Mouse (Mus musculus): ENCODE measurements around the gene Mpl. TPM values are rescaled to one million over a fixed set of nuclear protein-coding genes. Genes with fewer than 3 reads are reported as not detected.

The Mpl gene
- polyA plus RNA-seq (2015; fragmentation: Nextera tagmentation; extraction: Ambion mirVana): 0.19 TPM in 2 replicates

DNA sequence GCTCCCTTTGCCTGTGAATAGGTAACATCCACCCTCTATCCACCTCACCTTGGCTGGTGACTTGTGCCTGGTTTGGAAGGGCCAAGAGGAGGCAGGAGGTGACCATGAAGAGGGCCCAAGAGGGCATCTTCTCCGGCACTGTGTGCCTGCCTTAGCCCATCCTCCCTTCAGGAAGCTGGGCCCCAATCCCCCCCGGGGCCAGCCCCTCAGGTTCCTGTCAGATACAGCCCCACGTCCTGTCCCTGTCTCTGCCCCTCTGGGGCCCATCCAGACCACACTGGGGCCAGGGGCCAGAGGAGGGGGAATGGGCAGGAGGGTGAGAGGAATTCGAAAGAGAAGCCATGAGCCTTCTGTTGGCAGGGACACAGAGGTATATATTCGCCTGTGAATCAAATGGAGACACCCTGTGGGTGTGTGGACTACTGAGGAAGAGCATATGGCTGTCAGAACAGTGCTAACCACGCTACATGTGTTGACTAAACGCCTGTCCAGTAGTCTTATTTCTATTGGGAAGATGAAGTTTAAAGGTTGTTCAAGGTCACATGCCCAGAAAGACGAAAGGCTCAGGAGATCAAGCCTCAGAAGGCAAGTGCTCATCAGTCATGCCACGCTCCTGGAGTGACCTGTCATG, at the start of gene Mpl:
Mpl (minus strand) TSS at position 169 of the 631 bp plus-strand sequence.
- no peaks in the 10 kb centered on the region for H3K36me3 ChIP-seq
- ATAC-seq: no peak
- H3K27ac ChIP-seq: no peak within 1 kb of the TSS
- H3K27me3 ChIP-seq: no peaks in the 10 kb centered on the region
- H3K4me1 ChIP-seq (replicated peaks): no peaks in the 10 kb centered on the region
- no peak within 1 kb of the TSS for H3K4me2 ChIP-seq (replicated peaks)
- no peak within 1 kb of the TSS for H3K9ac ChIP-seq (replicated peaks)
- WGBS: 68% methylated on average over 9 of the region's 9 CpGs
- H3K9me3 ChIP-seq: no peaks in the 10 kb centered on the region
- no peak within 1 kb of the TSS for H3K4me3 ChIP-seq (replicated peaks)

DNA sequence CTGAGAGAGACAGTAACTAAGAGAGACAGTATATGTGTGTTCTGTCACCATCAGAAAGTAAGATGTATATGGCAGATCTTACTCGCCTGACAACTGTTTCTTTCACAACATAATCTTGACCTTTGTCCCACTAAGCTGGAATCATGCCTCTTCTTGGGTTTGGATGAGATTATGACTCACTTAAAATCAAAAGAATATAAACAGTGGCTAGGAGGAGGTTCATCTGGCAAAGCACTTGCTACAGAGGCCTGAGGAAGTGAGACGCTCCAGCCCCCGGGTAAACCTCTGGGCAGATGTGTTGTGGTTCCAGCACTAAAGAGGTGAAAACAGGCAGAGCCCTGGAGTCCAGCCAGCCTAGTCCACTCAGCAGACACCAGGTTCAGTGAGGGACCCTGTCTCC, 48.2 kb upstream of the Mpl start:
- peaks cover 3% of the 10 kb centered on the region; the same call in 1 of the 2 replicates for H3K4me1 ChIP-seq (replicated peaks)
- H3K27me3 ChIP-seq: no peaks in the 10 kb centered on the region
- 75% methylated on average over 3 of the region's 3 CpGs for WGBS
- no peak overlapping the region for H3K4me2 ChIP-seq (replicated peaks)
- no peak overlapping the region for H3K27ac ChIP-seq
- H3K36me3 ChIP-seq: no peaks in the 10 kb centered on the region
- H3K9ac ChIP-seq (replicated peaks): no peak overlapping the region
- H3K4me3 ChIP-seq (replicated peaks): no peak overlapping the region
- no peak for ATAC-seq
- H3K9me3 ChIP-seq: no peaks in the 10 kb centered on the region

DNA sequence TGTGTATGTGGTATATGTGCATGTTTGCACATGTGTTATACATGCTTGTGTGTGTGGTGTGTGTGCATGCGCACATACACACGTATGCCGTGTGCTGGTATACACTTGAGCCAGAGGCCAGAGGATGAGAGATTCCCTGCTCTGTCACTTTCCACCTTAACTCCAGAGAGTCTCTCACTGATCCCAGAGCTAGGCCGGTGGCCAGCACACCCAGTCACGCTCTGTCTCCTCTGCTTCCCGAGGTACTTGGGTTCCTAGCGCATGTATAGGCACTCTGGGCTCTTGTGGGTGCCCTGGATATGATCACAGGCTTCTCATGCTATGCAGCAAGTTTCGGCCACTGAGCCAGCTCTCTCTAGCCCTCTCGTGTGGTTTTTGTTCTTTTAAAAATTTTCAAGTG, 43.5 kb upstream of the Mpl start:
- H3K27ac ChIP-seq: no peak overlapping the region
- no peaks in the 10 kb centered on the region for H3K4me1 ChIP-seq (replicated peaks)
- no peaks in the 10 kb centered on the region for H3K27me3 ChIP-seq
- H3K9ac ChIP-seq (replicated peaks): no peak overlapping the region
- no peaks in the 10 kb centered on the region for H3K9me3 ChIP-seq
- no peak overlapping the region for H3K4me2 ChIP-seq (replicated peaks)
- WGBS: 64% methylated on average over 9 of the region's 9 CpGs
- no peaks in the 10 kb centered on the region for H3K36me3 ChIP-seq
- ATAC-seq: no peak
- no peak overlapping the region for H3K4me3 ChIP-seq (replicated peaks)

GRCm38 (mm10) chr4:118500171-118500724, 42.9 kb upstream of the Mpl start:
- no peak overlapping the region for H3K4me3 ChIP-seq (replicated peaks)
- no peak overlapping the region for H3K27ac ChIP-seq
- WGBS: 48% methylated on average over 6 of the region's 6 CpGs
- H3K4me2 ChIP-seq (replicated peaks): no peak overlapping the region
- no peaks in the 10 kb centered on the region for H3K9me3 ChIP-seq
- no peak overlapping the region for H3K9ac ChIP-seq (replicated peaks)
- no peak for ATAC-seq
- H3K4me1 ChIP-seq (replicated peaks): no peaks in the 10 kb centered on the region
- no peaks in the 10 kb centered on the region for H3K36me3 ChIP-seq
- no peaks in the 10 kb centered on the region for H3K27me3 ChIP-seq

GRCm38 (mm10) chr4:118490461-118490860, 33.1 kb upstream of the Mpl start:
- no peaks in the 10 kb centered on the region for H3K9me3 ChIP-seq
- no peak overlapping the region for H3K4me3 ChIP-seq (replicated peaks)
- no peak overlapping the region for H3K27ac ChIP-seq
- no peak overlapping the region for H3K4me2 ChIP-seq (replicated peaks)
- no peaks in the 10 kb centered on the region for H3K27me3 ChIP-seq
- no peak overlapping the region for H3K9ac ChIP-seq (replicated peaks)
- 95% methylated on average over 10 of the region's 10 CpGs for WGBS
- ATAC-seq: no peak
- H3K4me1 ChIP-seq (replicated peaks): no peaks in the 10 kb centered on the region
- H3K36me3 ChIP-seq: no peaks in the 10 kb centered on the region

- H3K4me1 ChIP-seq (replicated peaks): no peaks in the 10 kb centered on the region
- no peaks in the 10 kb centered on the region for H3K9me3 ChIP-seq
- no peaks in the 10 kb centered on the region for H3K36me3 ChIP-seq
- no peak within 1 kb of the TSS for H3K9ac ChIP-seq (replicated peaks)
- 83% methylated on average over 8 of the region's 8 CpGs for WGBS
- H3K27ac ChIP-seq: no peak within 1 kb of the TSS
- ATAC-seq: peak; percentile 48; the same call in 1 of the 2 replicates
- no peak within 1 kb of the TSS for H3K4me3 ChIP-seq (replicated peaks)
- H3K27me3 ChIP-seq: no peaks in the 10 kb centered on the region
- no peak within 1 kb of the TSS for H3K4me2 ChIP-seq (replicated peaks)
These were observed 32.4 kb upstream of the Mpl start, which contains the start of gene Tie1 for GRCm38 (mm10) chr4:118489717-118490132. Gene Tie1 (minus strand): TSS chr4:118490061.

- no peak overlapping the region for H3K9ac ChIP-seq (replicated peaks)
- H3K27me3 ChIP-seq: no peaks in the 10 kb centered on the region
- peaks cover 4% of the 10 kb centered on the region; the same call in 1 of the 2 replicates for H3K4me1 ChIP-seq (replicated peaks)
- H3K36me3 ChIP-seq: no peaks in the 10 kb centered on the region
- no peak for ATAC-seq
- no peaks in the 10 kb centered on the region for H3K9me3 ChIP-seq
- H3K27ac ChIP-seq: no peak overlapping the region
- H3K4me2 ChIP-seq (replicated peaks): no peak overlapping the region
- H3K4me3 ChIP-seq (replicated peaks): no peak overlapping the region
- WGBS: 44% methylated on average over 15 of the region's 15 CpGs
These were observed 19.6 kb upstream of the Mpl start for GRCm38 (mm10) chr4:118476773-118477530.

- 93% methylated on average over 11 of the region's 11 CpGs for WGBS
- Histone ChIP-seq H3K27me3 (no peaks in the 10 kb centered on the region), H3K36me3 (no peaks in the 10 kb centered on the region), H3K9ac (replicated peaks) (no peak overlapping the region), H3K9me3 (no peaks in the 10 kb centered on the region), H3K4me1 (replicated peaks) (peaks cover 4% of the 10 kb centered on the region; the same call in 1 of the 2 replicates), H3K4me2 (replicated peaks) (no peak overlapping the region), H3K4me3 (replicated peaks) (no peak overlapping the region), H3K27ac (no peak overlapping the region)
- no peak for ATAC-seq
These were observed 15.4 kb upstream of the Mpl start for GRCm38 (mm10) chr4:118472687-118473086.

DNA sequence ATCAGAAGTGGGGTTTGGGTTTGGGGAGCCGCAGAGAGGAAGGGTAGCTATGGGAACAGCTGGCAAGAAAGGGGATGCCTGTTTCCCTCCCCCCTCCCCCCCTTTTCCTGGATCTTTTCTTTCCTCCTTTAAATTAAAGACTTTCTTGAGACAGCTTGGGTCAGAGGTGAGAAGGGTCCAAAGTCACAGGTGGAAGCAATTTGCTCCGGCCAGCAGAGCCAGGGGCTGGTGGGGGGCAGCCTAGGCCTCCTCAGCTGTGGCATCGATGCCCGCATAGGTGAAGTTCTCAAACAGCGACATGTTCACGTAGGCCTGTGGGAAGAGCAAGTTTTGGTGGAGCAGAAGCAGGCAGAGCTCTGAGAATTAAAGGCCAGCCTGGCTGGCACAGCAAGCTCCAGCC, 14.0 kb upstream of the Mpl start:
- Histone ChIP-seq H3K36me3 (no peaks in the 10 kb centered on the region), H3K9ac (replicated peaks) (no peak overlapping the region), H3K27me3 (no peaks in the 10 kb centered on the region), H3K4me3 (replicated peaks) (no peak overlapping the region), H3K4me1 (replicated peaks) (no peaks in the 10 kb centered on the region), H3K27ac (no peak overlapping the region), H3K4me2 (replicated peaks) (no peak overlapping the region), H3K9me3 (no peaks in the 10 kb centered on the region)
- WGBS: 90% methylated on average over 6 of the region's 6 CpGs
- ATAC-seq: no peak

DNA sequence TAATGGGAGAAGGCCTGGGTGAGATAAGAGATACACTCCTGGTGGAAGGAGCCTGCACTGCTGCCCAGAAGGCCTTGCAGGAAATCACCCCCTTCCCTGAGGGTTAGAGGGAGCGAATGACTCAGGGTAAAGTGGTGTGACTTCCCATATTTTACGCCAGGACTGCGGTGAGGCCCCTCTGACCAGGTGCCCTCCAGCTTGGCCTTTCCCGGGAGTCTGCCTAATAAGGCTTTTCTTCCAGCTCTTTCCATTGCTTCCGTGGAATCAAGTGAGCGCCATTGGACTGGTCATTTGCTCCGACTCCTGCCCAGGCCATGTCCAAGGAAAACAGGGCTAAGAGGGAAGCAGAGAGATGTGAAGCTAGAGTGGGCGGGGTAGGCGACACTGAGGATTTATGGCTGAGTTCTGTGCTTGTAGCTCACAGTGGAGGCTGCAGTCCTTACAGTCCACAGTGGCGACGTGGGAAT, 8.4 kb upstream of the Mpl start:
- no peaks in the 10 kb centered on the region for H3K9me3 ChIP-seq
- 66% methylated on average over 11 of the region's 11 CpGs for WGBS
- no peak for ATAC-seq
- no peaks in the 10 kb centered on the region for H3K36me3 ChIP-seq
- no peak overlapping the region for H3K9ac ChIP-seq (replicated peaks)
- no peak overlapping the region for H3K4me2 ChIP-seq (replicated peaks)
- no peaks in the 10 kb centered on the region for H3K4me1 ChIP-seq (replicated peaks)
- H3K27ac ChIP-seq: no peak overlapping the region
- no peaks in the 10 kb centered on the region for H3K27me3 ChIP-seq
- H3K4me3 ChIP-seq (replicated peaks): no peak overlapping the region

GRCm38 (mm10) chr4:118464956-118465355, 7.6 kb upstream of the Mpl start:
- H3K9ac ChIP-seq (replicated peaks): no peak overlapping the region
- no peaks in the 10 kb centered on the region for H3K36me3 ChIP-seq
- no peaks in the 10 kb centered on the region for H3K27me3 ChIP-seq
- no peak for ATAC-seq
- WGBS: 95% methylated on average over 3 of the region's 3 CpGs
- no peak overlapping the region for H3K27ac ChIP-seq
- no peak overlapping the region for H3K4me2 ChIP-seq (replicated peaks)
- no peaks in the 10 kb centered on the region for H3K4me1 ChIP-seq (replicated peaks)
- no peaks in the 10 kb centered on the region for H3K9me3 ChIP-seq
- H3K4me3 ChIP-seq (replicated peaks): no peak overlapping the region
